Mouse (Mus musculus) embryonic facial prominence, embryonic 14.5 days (tissue): ENCODE data around the gene Dnajc12. TPM values are rescaled to one million over a fixed set of nuclear protein-coding genes. Genes with fewer than 3 reads are reported as not detected.

ENCODE experiments used
- ATAC-seq: fragments of 200-750 bp; cut with Nextera tagmentation; 2 replicates; pipeline ENCODE4 v1.8.0; 2017; ENCODE audit warnings: low read depth, moderate number of reproducible peaks, moderate TSS enrichment
- DNase-seq: peaks from one replicate; pipeline ENCODE4 v3.0.0-alpha.2; 2015; ENCODE audit warnings: low spot score
- H3K27ac ChIP-seq: fragments of 300-500 bp; sonication (generic); replicated peaks from 2 replicates; pipeline ENCODE4 v1.5.1; 2014; ENCODE audit warnings: low read depth, mild to moderate bottlenecking, low read length, moderate library complexity
- H3K27me3 ChIP-seq: fragments of 300-500 bp; sonication (generic); replicated peaks from 2 replicates; pipeline ENCODE4 v1.6.1; 2014; ENCODE audit warnings: low read length; ENCODE audit not compliant: control insufficient read depth, insufficient read depth
- H3K36me3 ChIP-seq: fragments of 300-500 bp; sonication (generic); 2 replicates; pipeline ENCODE4 v1.6.1; 2014; ENCODE audit warnings: low read length, mixed read lengths; ENCODE audit not compliant: control insufficient read depth, insufficient read depth
- H3K4me1 ChIP-seq: fragments of 300-500 bp; sonication (generic); 2 replicates; pipeline ENCODE4 v1.6.1; 2014; ENCODE audit warnings: antibody characterized with exemption, low read length; ENCODE audit not compliant: control insufficient read depth, insufficient read depth
- H3K4me2 ChIP-seq: fragments of 300-500 bp; sonication (generic); 2 replicates; pipeline ENCODE4 v1.6.1; 2014; ENCODE audit warnings: low read depth, mild to moderate bottlenecking, low read length, moderate library complexity, mixed read lengths
- H3K4me3 ChIP-seq: fragments of 300-500 bp; sonication (generic); 2 replicates; pipeline ENCODE4 v1.5.1; 2014; ENCODE audit warnings: low read depth, mild to moderate bottlenecking, low read length
- H3K9ac ChIP-seq: fragments of 300-500 bp; sonication (generic); 2 replicates; pipeline ENCODE4 v1.6.1; 2014; ENCODE audit warnings: low read depth, mild to moderate bottlenecking, low read length, moderate library complexity, mixed read lengths
- H3K9me3 ChIP-seq: fragments of 300-500 bp; sonication (generic); 2 replicates; pipeline ENCODE4 v1.6.1; 2016; ENCODE audit warnings: low read length; ENCODE audit not compliant: control insufficient read depth
- WGBS: fragments of 180-500 bp; shearing (Covaris S2); extraction: QIAGEN DNeasy Blood & Tissue Kit; methylation state at CpG from one replicate; pipeline ENCODE4 v1.1.7; 2014; 5-methylcytosine and 5-hydroxymethylcytosine counted together
- polyA plus RNA-seq: library from polyadenylated mRNA; unstranded; fragments of >200 nt; fragmentation: Nextera tagmentation; extraction: Ambion mirVana; gene quantifications from 2 replicates; pipeline ENCODE4 v1.2.1, GENCODE M21; 2014

Gene Dnajc12
- polyA plus RNA-seq, 1 experiment from 2014 or later, result 8.3 TPM

DNA sequence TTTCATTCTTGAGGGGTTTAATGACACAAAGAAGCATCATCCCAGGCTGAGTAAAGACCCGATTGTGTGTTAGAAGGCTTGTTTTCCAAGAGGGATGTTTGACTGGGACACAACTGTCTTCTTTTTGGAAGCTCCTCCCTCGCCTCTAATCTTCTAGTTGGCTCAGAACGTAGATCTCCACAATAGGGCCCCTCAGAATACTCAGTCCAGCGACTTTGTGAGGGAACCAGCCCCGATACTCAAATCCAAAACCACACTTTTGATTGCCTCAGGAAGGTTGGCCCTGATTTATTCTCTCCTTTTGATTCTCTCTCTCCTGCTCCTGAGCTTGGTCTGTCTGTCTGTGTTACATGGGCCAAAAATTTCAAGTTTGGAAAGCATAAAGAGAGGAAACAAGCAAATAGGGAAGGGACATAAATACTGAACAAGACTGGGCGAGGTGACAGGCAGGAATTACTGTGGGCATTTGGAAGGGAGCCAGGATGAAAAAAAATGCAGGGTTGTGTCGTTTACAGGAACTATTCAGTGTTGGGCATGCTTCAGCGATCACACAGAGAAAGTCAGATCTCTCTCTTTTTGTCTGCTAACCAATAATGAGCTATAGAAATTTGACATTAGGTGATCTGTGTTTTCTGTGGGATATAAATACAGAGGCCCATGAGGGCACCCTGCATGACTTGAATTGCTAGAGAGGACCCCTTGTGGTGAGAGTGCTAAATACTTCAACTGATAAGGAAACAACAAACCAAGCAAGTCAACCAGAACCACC, 73.1 kb downstream of the Dnajc12 start:
- H3K36me3 ChIP-seq, result no peaks in the 10 kb centered on the region
- no peak overlapping the region for H3K4me3 ChIP-seq
- ATAC-seq (peak; percentile 70; the same call in 1 of the 2 replicates), DNase-seq (peak; percentile 73)
- H3K27ac ChIP-seq, result no peak overlapping the region
- no peaks in the 10 kb centered on the region for H3K9me3 ChIP-seq
- no peak overlapping the region for H3K9ac ChIP-seq
- no peaks in the 10 kb centered on the region for H3K27me3 ChIP-seq
- H3K4me2 ChIP-seq, result no peak overlapping the region
- H3K4me1 ChIP-seq, result no peaks in the 10 kb centered on the region
- WGBS, result 44% methylated on average over 8 of the region's 8 CpGs

DNA sequence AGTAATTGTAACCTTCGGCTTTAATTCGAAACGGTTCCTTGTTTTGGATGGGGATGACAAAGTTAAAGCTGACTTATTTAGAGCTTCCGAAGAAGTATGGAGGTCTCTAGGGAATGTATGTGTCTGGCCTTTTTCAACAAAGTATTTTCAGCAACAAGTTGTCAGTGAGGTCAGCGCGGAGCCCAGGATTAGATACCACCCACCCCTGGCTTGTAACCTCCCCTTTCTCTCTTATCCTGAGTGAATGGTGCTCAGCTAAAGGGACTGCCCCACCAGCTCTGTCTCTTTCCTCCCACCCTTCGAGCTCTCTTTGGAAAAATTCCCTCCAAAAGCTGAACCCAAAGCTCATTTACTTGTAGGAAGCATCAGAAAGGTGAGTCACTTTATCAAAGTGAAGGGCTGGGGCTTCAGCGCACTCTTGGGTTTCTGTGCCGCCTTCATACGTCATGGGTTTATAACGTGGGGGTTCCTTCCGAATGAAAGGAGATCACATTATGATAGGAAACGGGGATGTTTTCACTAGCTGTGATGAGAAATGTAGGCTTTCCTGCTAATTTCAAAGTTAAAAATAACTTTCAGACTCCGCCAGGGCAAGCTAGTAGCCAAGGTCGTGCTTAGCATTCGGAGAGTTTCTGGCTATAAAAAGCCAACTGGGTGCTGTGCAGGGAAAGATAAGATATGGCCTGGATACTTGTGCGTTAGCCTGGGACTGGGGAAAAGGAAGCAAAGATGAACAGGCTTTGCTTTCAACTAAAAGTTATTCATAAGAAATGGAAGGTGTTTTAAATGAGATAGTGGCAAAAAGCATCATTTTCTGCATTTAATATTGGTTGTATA, 75.3 kb downstream of the Dnajc12 start:
- no peak overlapping the region for H3K9ac ChIP-seq
- 72% methylated on average over 17 of the region's 17 CpGs for WGBS
- H3K4me2 ChIP-seq, result no peak overlapping the region
- H3K36me3 ChIP-seq, result no peaks in the 10 kb centered on the region
- no peaks in the 10 kb centered on the region for H3K27me3 ChIP-seq
- H3K9me3 ChIP-seq, result no peaks in the 10 kb centered on the region
- no peaks in the 10 kb centered on the region for H3K4me1 ChIP-seq
- DNase-seq, result peak; percentile 21
- ATAC-seq, result no peak
- H3K27ac ChIP-seq, result no peak overlapping the region
- no peak overlapping the region for H3K4me3 ChIP-seq

Other genes starting within 250 kb of the Dnajc12 start
- 8.2 and 11.2 TPM in 2 replicates for gene Mypn, start 178.5 kb upstream of the Dnajc12 start, polyA plus RNA-seq
- 37.1 and 38.6 TPM in 2 replicates for gene Herc4, start 138.6 kb upstream of the Dnajc12 start, polyA plus RNA-seq
- gene Sirt1, start 739 bp upstream of the Dnajc12 start, polyA plus RNA-seq, result 6.8 and 7.5 TPM in 2 replicates
- not detected in 2 replicates for gene Gm7075, start 39.3 kb downstream of the Dnajc12 start, polyA plus RNA-seq
- 1.6 and 1.8 TPM in 2 replicates for gene Ctnna3, start 47.7 kb downstream of the Dnajc12 start, polyA plus RNA-seq